8 mouse cellular contexts compared by ENCODE assay signal in the genomic region with DNA sequence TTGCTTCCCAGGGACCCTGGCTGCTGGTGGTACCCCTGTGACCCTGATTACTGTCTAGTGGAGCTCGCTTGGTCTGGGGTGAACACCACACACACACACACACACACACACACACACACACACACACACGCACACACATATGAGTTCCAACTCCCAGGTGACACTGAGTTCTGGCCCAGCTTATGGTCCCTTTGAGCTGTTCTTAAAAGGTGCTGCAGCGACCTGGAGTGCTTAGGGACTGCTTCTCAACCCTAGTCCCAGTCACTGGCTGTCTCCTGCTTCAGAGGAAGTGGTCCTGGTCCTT. TPM values are rescaled to one million over a fixed set of nuclear protein-coding genes. Genes with fewer than 3 reads are reported as not detected.
DNase-seq lines count a peak whose midpoint lies in the region; ATAC-seq and TF ChIP-seq lines count a peak whose summit lies in the region.

No protein-coding gene starts in this region.

- H3K9ac ChIP-seq in kidney, embryonic 14.5 days (ENCODE audit: low read depth, low read length), result 0 out of 2 replicates have a peak overlapping the region, but pooled peaks have one; percentile 53
- H3K9ac ChIP-seq in hindbrain, postnatal 0 days (replicated peaks; ENCODE audit: low read length), result peak overlapping the region; percentile 58; the same call in 1 of the 2 replicates
- peak overlapping the region; percentile 65 for H3K9ac ChIP-seq in midbrain, embryonic 15.5 days

- WGBS in kidney, embryonic 14.5 days, result 19% methylated on average over 3 of the region's 3 CpGs
- WGBS in hindbrain, postnatal 0 days, result 22% methylated on average over 3 of the region's 3 CpGs
- 29% methylated on average over 3 of the region's 3 CpGs for WGBS in midbrain, embryonic 15.5 days

- no peak for TF ChIP-seq POLR2A in cortical plate, adult 2 months (IDR thresholded peaks at IDR 0.05; ENCODE audit: extremely low read depth, insufficient read depth, low read length)

- no peaks in the 10 kb centered on the region for H3K9me3 ChIP-seq in kidney, embryonic 14.5 days (ENCODE audit: control insufficient read depth, low read length)
- no peaks in the 10 kb centered on the region for H3K9me3 ChIP-seq in hindbrain, postnatal 0 days (ENCODE audit: low read length)
- peaks cover 2% of the 10 kb centered on the region; the same call in 1 of the 2 replicates for H3K9me3 ChIP-seq in midbrain, embryonic 15.5 days

- H3K27me3 ChIP-seq in kidney, embryonic 14.5 days (ENCODE audit: control insufficient read depth, insufficient read depth, low read length), result no peaks in the 10 kb centered on the region
- H3K27me3 ChIP-seq in hindbrain, postnatal 0 days (ENCODE audit: insufficient read depth, low read length), result no peaks in the 10 kb centered on the region
- H3K27me3 ChIP-seq in midbrain, embryonic 15.5 days (replicated peaks), result no peaks in the 10 kb centered on the region

- TF ChIP-seq CTCF in cortical plate, adult 2 months (IDR thresholded peaks at IDR 0.05; ENCODE audit: extremely low read depth, insufficient read depth, low read length), result no peak
- TF ChIP-seq CTCF in hindbrain, postnatal 0 days (IDR thresholded peaks at IDR 0.05; ENCODE audit: low read depth), result no peak

- 0 out of 2 replicates have a peak, but pooled peaks cover 2% of the 10 kb centered on the region for H3K4me1 ChIP-seq in kidney, embryonic 14.5 days (ENCODE audit: control insufficient read depth, insufficient read depth, low read length)
- no peaks in the 10 kb centered on the region for H3K4me1 ChIP-seq in cortical plate, adult 2 months (ENCODE audit: control insufficient read depth, insufficient read depth, low read length)
- no peaks in the 10 kb centered on the region for H3K4me1 ChIP-seq in hindbrain, postnatal 0 days (ENCODE audit: insufficient read depth, low read length)
- H3K4me1 ChIP-seq in midbrain, embryonic 15.5 days, result peaks cover 10% of the 10 kb centered on the region; the same call in 1 of the 2 replicates

- no peaks in the 10 kb centered on the region for H3K36me3 ChIP-seq in kidney, embryonic 14.5 days (ENCODE audit: control insufficient read depth, insufficient read depth, low read length)
- no peaks in the 10 kb centered on the region for H3K36me3 ChIP-seq in hindbrain, postnatal 0 days (ENCODE audit: insufficient read depth, low read length)
- no peaks in the 10 kb centered on the region for H3K36me3 ChIP-seq in midbrain, embryonic 15.5 days (replicated peaks)

- no peak for DNase-seq in kidney, postnatal 10 days
- DNase-seq in hindbrain, postnatal 0 days (ENCODE audit: low spot score), result no peak
- DNase-seq in right cerebral cortex, adult 2 months (ENCODE audit: low spot score in 2 of 2), result no peak
- no peak for DNase-seq in right cerebral cortex, postnatal 14 days
- DNase-seq in thymus, postnatal 4 days, result no peak

- H3K27ac ChIP-seq in kidney, embryonic 14.5 days (ENCODE audit: low read depth, low read length), result no peak overlapping the region
- no peak overlapping the region for H3K27ac ChIP-seq in cortical plate, adult 2 months (ENCODE audit: insufficient read depth, low read length)
- peak overlapping the region; percentile 74; the same call in 1 of the 2 replicates for H3K27ac ChIP-seq in hindbrain, postnatal 0 days
- peak overlapping the region; percentile 77 for H3K27ac ChIP-seq in midbrain, embryonic 15.5 days

- H3K4me2 ChIP-seq in kidney, embryonic 14.5 days (replicated peaks; ENCODE audit: low read depth, low read length), result peak overlapping the region; percentile 94
- H3K4me2 ChIP-seq in hindbrain, postnatal 0 days (ENCODE audit: low read depth, low read length), result peak overlapping the region; percentile 93
- peak overlapping the region; percentile 94 for H3K4me2 ChIP-seq in midbrain, embryonic 15.5 days

- peak overlapping the region; percentile 58 for H3K4me3 ChIP-seq in kidney, embryonic 14.5 days (ENCODE audit: low read length)
- peak overlapping the region; percentile 67 for H3K4me3 ChIP-seq in cortical plate, adult 2 months (ENCODE audit: insufficient read depth, low read length)
- peak overlapping the region; percentile 69 for H3K4me3 ChIP-seq in hindbrain, postnatal 0 days (ENCODE audit: low read length)
- H3K4me3 ChIP-seq in midbrain, embryonic 15.5 days, result peak overlapping the region; percentile 70

- no peak for ATAC-seq in kidney, embryonic 14.5 days (ENCODE audit: low FRiP score, low TSS enrichment)
- peak; percentile 4; the same call in 1 of the 2 replicates for ATAC-seq in hindbrain, postnatal 0 days
- ATAC-seq in midbrain, embryonic 15.5 days (replicated peaks), result no peak; the same call in 1 of the 2 replicates

RNA-seq across cellular contexts. Expression of a gene that starts 0.6 kb away (rescaled TPM):
- 5.2 and 12.3 TPM in 2 replicates for polyA plus RNA-seq in kidney, embryonic 14.5 days (2014; fragmentation: Nextera tagmentation; extraction: Ambion mirVana)
- 2.7 and 2.8 TPM in 2 replicates for polyA plus RNA-seq in cortical plate, adult 2 months (2012; rRNA removed)
- 8.1 and 11.7 TPM in 2 replicates for total RNA-seq in hindbrain, postnatal 0 days (2014; rRNA removed)
- 8.2 and 10.5 TPM in 2 replicates for polyA plus RNA-seq in hindbrain, postnatal 0 days (2015; fragmentation: Nextera tagmentation; extraction: Ambion mirVana)
- polyA plus RNA-seq in midbrain, embryonic 15.5 days (2015; fragmentation: Nextera tagmentation; extraction: Ambion mirVana), result 9.9 and 10.6 TPM in 2 replicates

Comparison
In these comparisons a context has a peak if more than half of its experiments do, and no peak if none do; other contexts are left out.
1. H3K27ac ChIP-seq: peak in hindbrain, postnatal 0 days (single experiment) and midbrain, embryonic 15.5 days (single experiment); none in kidney, embryonic 14.5 days (single experiment) and cortical plate, adult 2 months (single experiment).
2. Peak in every context shown above with its lines, with median percentiles within 50 percentile points of each other: H3K4me2 ChIP-seq, H3K4me3 ChIP-seq and H3K9ac ChIP-seq.